Mouse (Mus musculus): ENCODE data around the gene Ikzf1. TPM values are rescaled to one million over a fixed set of nuclear protein-coding genes. Genes with fewer than 3 reads are reported as not detected.

Ikzf1 gene
- total RNA-seq, 2 experiments from 2014 or later = 259 to 294 TPM

GRCm38 (mm10) chr11:11715963-11716691 lies 31.3 kb downstream of the Ikzf1 start:
- no peak for ATAC-seq (replicated peaks; ENCODE audit: low FRiP score, low TSS enrichment, poor library complexity, severe bottlenecking)

- ATAC-seq (replicated peaks; ENCODE audit: low FRiP score, low TSS enrichment, poor library complexity, severe bottlenecking) = no peak
Observed at GRCm38 (mm10) chr11:11716692-11717037, 31.9 kb downstream of the Ikzf1 start.

GRCm38 (mm10) chr11:11717606-11718167 lies 32.9 kb downstream of the Ikzf1 start:
- ATAC-seq (replicated peaks; ENCODE audit: low FRiP score, low TSS enrichment, poor library complexity, severe bottlenecking) = no peak

- ATAC-seq (replicated peaks; ENCODE audit: low FRiP score, low TSS enrichment, poor library complexity, severe bottlenecking) = peak; percentile 58
Observed at GRCm38 (mm10) chr11:11719748-11720147, 34.9 kb downstream of the Ikzf1 start.

DNA sequence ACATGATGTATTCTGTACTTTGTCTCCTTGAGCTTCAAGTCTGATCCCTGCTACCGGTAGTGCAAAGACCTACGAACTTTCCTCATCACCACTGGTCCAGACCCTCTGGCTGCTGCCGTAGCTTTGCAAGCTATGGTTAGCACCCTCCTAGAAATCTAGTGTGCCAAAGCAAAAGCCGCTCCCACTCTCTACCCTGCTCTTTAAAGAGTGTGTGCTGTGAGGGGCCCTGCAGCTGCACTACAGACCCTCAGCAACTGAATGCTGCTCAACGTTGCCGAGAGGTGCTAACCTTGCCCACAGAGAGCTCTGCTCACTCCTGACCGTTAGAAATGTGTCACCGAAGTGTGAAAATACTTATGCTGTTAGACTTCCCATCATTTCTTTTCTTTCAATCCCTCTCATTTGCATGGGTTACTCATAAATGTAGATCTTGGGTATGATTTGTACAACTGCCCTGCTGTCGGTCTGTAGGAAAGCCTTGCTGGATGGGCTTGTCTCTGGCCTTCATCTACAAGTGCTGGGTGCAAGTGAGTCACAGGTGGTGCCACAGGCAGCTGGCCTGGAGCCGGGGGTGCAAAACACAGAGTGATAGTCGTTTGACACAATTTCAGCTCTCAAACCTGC lies 40.6 kb downstream of the Ikzf1 start:
- no peak for ATAC-seq (replicated peaks; ENCODE audit: low FRiP score, low TSS enrichment, poor library complexity, severe bottlenecking)

- ATAC-seq (replicated peaks; ENCODE audit: low FRiP score, low TSS enrichment, poor library complexity, severe bottlenecking) = no peak
Observed at GRCm38 (mm10) chr11:11725876-11726525, 41.2 kb downstream of the Ikzf1 start.

GRCm38 (mm10) chr11:11726807-11727276 lies 42.0 kb downstream of the Ikzf1 start:
- no peak for ATAC-seq (replicated peaks; ENCODE audit: low FRiP score, low TSS enrichment, poor library complexity, severe bottlenecking)

GRCm38 (mm10) chr11:11727936-11728556 lies 43.2 kb downstream of the Ikzf1 start:
- peak; percentile 46 for ATAC-seq (replicated peaks; ENCODE audit: low FRiP score, low TSS enrichment, poor library complexity, severe bottlenecking)

DNA sequence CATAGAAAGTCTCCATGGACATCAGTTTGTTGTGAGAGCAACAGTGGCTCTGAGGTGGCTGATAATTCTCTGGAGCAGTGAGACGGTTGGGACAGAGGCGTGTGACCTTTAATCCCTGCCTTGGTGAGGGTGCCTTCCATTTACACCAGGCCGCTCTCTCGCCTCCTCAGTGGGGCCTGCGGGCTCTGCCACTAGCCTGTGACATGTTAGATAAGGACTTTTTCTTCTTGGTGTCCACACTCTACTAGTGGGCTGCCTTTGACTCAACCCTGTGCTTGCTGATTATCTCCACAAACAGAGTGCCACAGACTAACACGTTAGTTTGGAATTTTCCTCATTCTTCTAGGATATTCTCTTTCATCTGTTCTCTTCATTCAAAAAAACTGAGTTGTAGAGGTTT lies 44.4 kb downstream of the Ikzf1 start:
- peak; percentile 77 for ATAC-seq (replicated peaks; ENCODE audit: low FRiP score, low TSS enrichment, poor library complexity, severe bottlenecking)

GRCm38 (mm10) chr11:11730062-11730461 lies 45.3 kb downstream of the Ikzf1 start:
- ATAC-seq (replicated peaks; ENCODE audit: low FRiP score, low TSS enrichment, poor library complexity, severe bottlenecking) = no peak

DNA sequence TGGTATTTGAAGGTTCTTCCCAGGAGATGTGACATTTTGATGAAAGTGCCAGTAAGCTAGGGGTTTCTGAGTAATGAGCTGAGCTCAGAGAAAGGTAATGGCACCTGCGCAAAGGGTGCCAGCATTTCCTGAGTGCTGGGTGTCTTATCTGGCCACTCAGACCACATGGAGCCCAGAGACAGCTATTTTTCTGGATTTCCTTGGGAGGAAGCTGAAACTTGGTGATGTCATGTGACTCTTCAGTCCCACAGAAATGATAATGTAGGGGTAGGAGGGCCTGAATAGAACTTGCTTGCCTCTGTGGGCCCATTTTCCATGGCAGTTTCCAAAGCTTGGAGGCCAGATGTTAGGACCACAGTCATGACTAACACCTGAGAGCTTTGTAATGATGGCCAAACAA lies 46.9 kb downstream of the Ikzf1 start:
- no peak for ATAC-seq (replicated peaks; ENCODE audit: low FRiP score, low TSS enrichment, poor library complexity, severe bottlenecking)

- ATAC-seq (replicated peaks; ENCODE audit: low FRiP score, low TSS enrichment, poor library complexity, severe bottlenecking) = peak; percentile 39
Observed at GRCm38 (mm10) chr11:11732972-11733770, 48.4 kb downstream of the Ikzf1 start.

DNA sequence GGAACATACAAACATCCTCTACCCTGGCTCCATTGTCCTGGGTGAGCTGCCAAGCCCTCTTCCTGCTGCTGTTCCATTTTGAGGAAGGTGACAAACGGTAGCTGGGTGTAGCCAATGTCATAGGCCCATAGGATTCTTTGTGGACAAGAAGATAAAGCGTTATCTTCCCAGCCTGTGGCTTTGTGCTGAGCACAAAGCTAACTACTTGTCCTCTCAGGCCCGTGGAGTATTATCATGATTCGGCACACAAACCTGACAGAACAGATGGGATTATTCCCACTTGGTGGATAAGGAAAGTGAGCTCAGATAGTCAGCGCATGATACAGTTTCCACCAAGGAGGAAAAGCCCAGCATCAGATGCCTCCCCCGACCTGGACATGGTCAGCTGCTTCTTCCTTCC lies 50.4 kb downstream of the Ikzf1 start:
- peak; percentile 70 for ATAC-seq (replicated peaks; ENCODE audit: low FRiP score, low TSS enrichment, poor library complexity, severe bottlenecking)

GRCm38 (mm10) chr11:11736948-11737347 lies 52.1 kb downstream of the Ikzf1 start:
- no peak for ATAC-seq (replicated peaks; ENCODE audit: low FRiP score, low TSS enrichment, poor library complexity, severe bottlenecking)

DNA sequence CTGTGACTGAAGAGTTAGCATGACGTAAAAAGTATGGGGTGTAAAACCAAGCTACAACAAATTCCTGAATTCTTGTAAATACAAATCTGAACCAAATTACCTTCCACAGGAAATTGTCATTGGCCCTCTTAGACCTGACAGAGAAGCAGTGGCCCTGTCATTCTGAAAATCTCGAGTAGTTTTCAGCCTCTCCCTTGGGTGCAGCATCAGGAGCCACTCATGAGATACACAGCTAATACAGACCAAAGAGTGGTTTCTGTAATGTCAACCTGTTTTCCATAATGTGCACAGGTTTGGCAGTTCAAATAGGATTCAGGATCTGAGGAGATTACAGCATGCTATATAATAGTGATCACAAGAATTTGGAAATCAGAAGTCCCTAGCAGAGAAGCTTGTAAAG lies 52.8 kb downstream of the Ikzf1 start:
- ATAC-seq (replicated peaks; ENCODE audit: low FRiP score, low TSS enrichment, poor library complexity, severe bottlenecking) = no peak

DNA sequence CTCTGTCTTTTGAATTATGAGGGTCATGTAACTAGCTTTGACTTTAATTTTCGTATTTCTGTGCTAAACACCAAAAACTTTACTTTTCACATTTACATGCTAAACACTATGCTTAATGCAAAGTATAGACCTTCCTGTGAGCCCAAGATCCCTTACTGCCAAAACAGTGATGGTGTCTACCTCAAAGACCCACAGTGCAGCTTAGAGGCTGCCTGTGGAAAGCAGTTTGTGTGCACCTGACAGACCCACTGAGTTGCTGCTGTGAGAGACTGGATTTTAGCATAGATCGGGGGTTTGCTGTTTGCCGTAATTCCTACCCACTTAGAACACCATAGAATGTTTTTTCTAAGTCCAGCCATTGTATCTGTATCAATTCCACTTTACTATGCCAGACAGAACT lies 54.3 kb downstream of the Ikzf1 start:
- no peak for ATAC-seq (replicated peaks; ENCODE audit: low FRiP score, low TSS enrichment, poor library complexity, severe bottlenecking)

- ATAC-seq (replicated peaks; ENCODE audit: low FRiP score, low TSS enrichment, poor library complexity, severe bottlenecking) = no peak
Observed at GRCm38 (mm10) chr11:11740603-11741002, 55.8 kb downstream of the Ikzf1 start.

- ATAC-seq (replicated peaks; ENCODE audit: low FRiP score, low TSS enrichment, poor library complexity, severe bottlenecking) = no peak
Observed at GRCm38 (mm10) chr11:11741574-11741973, 56.8 kb downstream of the Ikzf1 start.

DNA sequence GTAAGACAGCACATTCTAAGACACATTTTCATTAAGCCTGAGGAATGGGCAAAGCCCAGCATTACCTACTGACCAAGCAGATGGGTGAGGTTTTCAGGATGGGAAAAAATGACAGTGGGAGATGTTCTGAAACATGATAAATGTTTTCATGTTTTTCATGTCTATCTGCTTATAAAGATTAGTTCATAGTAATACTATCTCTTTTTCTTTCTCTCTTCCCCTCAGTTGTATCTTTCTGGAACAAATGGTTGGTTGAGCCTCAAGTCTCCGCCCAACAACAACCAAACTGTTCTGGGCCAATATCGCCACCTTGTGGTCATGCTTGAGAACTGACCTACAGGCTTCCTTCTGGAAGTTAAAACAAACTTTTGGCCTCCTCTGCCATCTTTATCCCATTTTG lies 57.8 kb downstream of the Ikzf1 start:
- ATAC-seq (replicated peaks; ENCODE audit: low FRiP score, low TSS enrichment, poor library complexity, severe bottlenecking) = peak; percentile 79

All from megakaryocyte-erythroid progenitor cell, adult 5-6 weeks (primary cell).